Mouse (Mus musculus): ENCODE measurements around the gene Gas2. TPM values are rescaled to one million over a fixed set of nuclear protein-coding genes. Genes with fewer than 3 reads are reported as not detected.

Gene Gas2
- polyA plus RNA-seq, 1 experiment from 2014 or later = 34.0 TPM

- no peaks in the 10 kb centered on the region for H3K9me3 ChIP-seq (ENCODE audit: control insufficient read depth, low read length)
- ATAC-seq (replicated peaks; ENCODE audit: low FRiP score) = peak; percentile 81
- no peaks in the 10 kb centered on the region for H3K4me1 ChIP-seq (replicated peaks; ENCODE audit: control insufficient read depth, insufficient read depth, low read length)
- H3K27me3 ChIP-seq (ENCODE audit: control insufficient read depth, insufficient read depth, low read length) = no peaks in the 10 kb centered on the region
- H3K4me3 ChIP-seq (ENCODE audit: low read depth, low read length) = no peak overlapping the region
- H3K4me2 ChIP-seq (ENCODE audit: low read depth, low read length, severe bottlenecking) = no peak overlapping the region
- WGBS = 54% methylated on average over 7 of the region's 7 CpGs
- peak; percentile 53 for DNase-seq (ENCODE audit: low spot score)
- H3K27ac ChIP-seq (ENCODE audit: low read depth, low read length) = 0 out of 2 replicates have a peak overlapping the region, but pooled peaks have one; percentile 32
- H3K9ac ChIP-seq (ENCODE audit: low read length) = no peak overlapping the region
- H3K36me3 ChIP-seq (ENCODE audit: control insufficient read depth, insufficient read depth, low read length) = no peaks in the 10 kb centered on the region
Measured at GRCm38 (mm10) chr7:51831917-51832316, 29.9 kb upstream of the Gas2 start.

- Histone ChIP-seq H3K9me3 (ENCODE audit: control insufficient read depth, low read length) (no peaks in the 10 kb centered on the region), H3K27me3 (ENCODE audit: control insufficient read depth, insufficient read depth, low read length) (no peaks in the 10 kb centered on the region), H3K36me3 (ENCODE audit: control insufficient read depth, insufficient read depth, low read length) (no peaks in the 10 kb centered on the region), H3K4me3 (ENCODE audit: low read depth, low read length) (no peak overlapping the region), H3K9ac (ENCODE audit: low read length) (no peak overlapping the region), H3K4me2 (ENCODE audit: low read depth, low read length, severe bottlenecking) (no peak overlapping the region), H3K4me1 (replicated peaks; ENCODE audit: control insufficient read depth, insufficient read depth, low read length) (no peaks in the 10 kb centered on the region), H3K27ac (ENCODE audit: low read depth, low read length) (no peak overlapping the region)
- 91% methylated on average over 7 of the region's 7 CpGs for WGBS
- ATAC-seq (replicated peaks; ENCODE audit: low FRiP score) = no peak
- DNase-seq (ENCODE audit: low spot score) = no peak
Measured at GRCm38 (mm10) chr7:51840515-51840914, 21.3 kb upstream of the Gas2 start.

- Histone ChIP-seq H3K27ac (ENCODE audit: low read depth, low read length) (no peak overlapping the region), H3K9ac (ENCODE audit: low read length) (no peak overlapping the region), H3K4me1 (replicated peaks; ENCODE audit: control insufficient read depth, insufficient read depth, low read length) (no peaks in the 10 kb centered on the region), H3K9me3 (ENCODE audit: control insufficient read depth, low read length) (no peaks in the 10 kb centered on the region), H3K4me3 (ENCODE audit: low read depth, low read length) (no peak overlapping the region), H3K27me3 (ENCODE audit: control insufficient read depth, insufficient read depth, low read length) (no peaks in the 10 kb centered on the region), H3K36me3 (ENCODE audit: control insufficient read depth, insufficient read depth, low read length) (no peaks in the 10 kb centered on the region), H3K4me2 (ENCODE audit: low read depth, low read length, severe bottlenecking) (no peak overlapping the region)
- WGBS = 88% methylated on average over 6 of the region's 6 CpGs
- no peak for DNase-seq (ENCODE audit: low spot score)
- no peak for ATAC-seq (replicated peaks; ENCODE audit: low FRiP score)
Measured at GRCm38 (mm10) chr7:51850877-51851276, 10.9 kb upstream of the Gas2 start.

- no peaks in the 10 kb centered on the region for H3K4me1 ChIP-seq (replicated peaks; ENCODE audit: control insufficient read depth, insufficient read depth, low read length)
- 92% methylated on average over 5 of the region's 5 CpGs for WGBS
- no peak overlapping the region for H3K4me3 ChIP-seq (ENCODE audit: low read depth, low read length)
- no peak for ATAC-seq (replicated peaks; ENCODE audit: low FRiP score)
- H3K27me3 ChIP-seq (ENCODE audit: control insufficient read depth, insufficient read depth, low read length) = no peaks in the 10 kb centered on the region
- H3K9me3 ChIP-seq (ENCODE audit: control insufficient read depth, low read length) = no peaks in the 10 kb centered on the region
- DNase-seq (ENCODE audit: low spot score) = no peak
- no peak overlapping the region for H3K9ac ChIP-seq (ENCODE audit: low read length)
- no peaks in the 10 kb centered on the region for H3K36me3 ChIP-seq (ENCODE audit: control insufficient read depth, insufficient read depth, low read length)
- no peak overlapping the region for H3K27ac ChIP-seq (ENCODE audit: low read depth, low read length)
- no peak overlapping the region for H3K4me2 ChIP-seq (ENCODE audit: low read depth, low read length, severe bottlenecking)
Measured at GRCm38 (mm10) chr7:51851890-51852507, 9.8 kb upstream of the Gas2 start.

GRCm38 (mm10) chr7:51862097-51862492 is 280 bp downstream of the Gas2 start, which contains the start of gene Fancf:
Gene Fancf, minus strand, starts transcription at chr7:51862267.
- H3K27me3 ChIP-seq (ENCODE audit: control insufficient read depth, insufficient read depth, low read length) = no peaks in the 10 kb centered on the region
- no peaks in the 10 kb centered on the region for H3K9me3 ChIP-seq (ENCODE audit: control insufficient read depth, low read length)
- peaks cover 6% of the 10 kb centered on the region for H3K4me1 ChIP-seq (replicated peaks; ENCODE audit: control insufficient read depth, insufficient read depth, low read length)
- H3K9ac ChIP-seq (ENCODE audit: low read length) = peak within 1 kb of the TSS; percentile 91
- peak; percentile 97 for DNase-seq (ENCODE audit: low spot score)
- H3K27ac ChIP-seq (ENCODE audit: low read depth, low read length) = peak within 1 kb of the TSS; percentile 93
- H3K36me3 ChIP-seq (ENCODE audit: control insufficient read depth, insufficient read depth, low read length) = no peaks in the 10 kb centered on the region
- ATAC-seq (replicated peaks; ENCODE audit: low FRiP score) = peak; percentile 98
- peak within 1 kb of the TSS; percentile 71 for H3K4me3 ChIP-seq (ENCODE audit: low read depth, low read length)
- peak within 1 kb of the TSS; percentile 61 for H3K4me2 ChIP-seq (ENCODE audit: low read depth, low read length, severe bottlenecking)
- WGBS = under 1% methylated on average over 43 of the region's 43 CpGs

GRCm38 (mm10) chr7:51862842-51863241 is 1.0 kb downstream of the Gas2 start:
- no peak for ATAC-seq (replicated peaks; ENCODE audit: low FRiP score)
- WGBS = 76% methylated on average over 3 of the region's 3 CpGs
- H3K4me1 ChIP-seq (replicated peaks; ENCODE audit: control insufficient read depth, insufficient read depth, low read length) = peaks cover 6% of the 10 kb centered on the region

GRCm38 (mm10) chr7:51865336-51865735 is 3.5 kb downstream of the Gas2 start:
- H3K9ac ChIP-seq (ENCODE audit: low read length) = no peak overlapping the region

More at GRCm38 (mm10) chr7:51862842-51863241, 1.0 kb downstream of the Gas2 start:
- Histone ChIP-seq H3K36me3 (ENCODE audit: control insufficient read depth, insufficient read depth, low read length) (no peaks in the 10 kb centered on the region), H3K4me3 (ENCODE audit: low read depth, low read length) (peak overlapping the region; percentile 71), H3K4me2 (ENCODE audit: low read depth, low read length, severe bottlenecking) (peak overlapping the region; percentile 61; the same call in 1 of the 2 replicates), H3K9me3 (ENCODE audit: control insufficient read depth, low read length) (no peaks in the 10 kb centered on the region), H3K27ac (ENCODE audit: low read depth, low read length) (no peak overlapping the region), H3K9ac (ENCODE audit: low read length) (peak overlapping the region; percentile 91), H3K27me3 (ENCODE audit: control insufficient read depth, insufficient read depth, low read length) (no peaks in the 10 kb centered on the region)
- no peak for DNase-seq (ENCODE audit: low spot score)

GRCm38 (mm10) chr7:51867983-51868382 is 6.2 kb downstream of the Gas2 start:
- WGBS = 84% methylated on average over 1 of the region's 1 CpGs
- Histone ChIP-seq H3K27me3 (ENCODE audit: control insufficient read depth, insufficient read depth, low read length) (no peaks in the 10 kb centered on the region), H3K4me1 (replicated peaks; ENCODE audit: control insufficient read depth, insufficient read depth, low read length) (no peaks in the 10 kb centered on the region), H3K9ac (ENCODE audit: low read length) (no peak overlapping the region), H3K36me3 (ENCODE audit: control insufficient read depth, insufficient read depth, low read length) (no peaks in the 10 kb centered on the region), H3K4me3 (ENCODE audit: low read depth, low read length) (no peak overlapping the region), H3K9me3 (ENCODE audit: control insufficient read depth, low read length) (no peaks in the 10 kb centered on the region), H3K27ac (ENCODE audit: low read depth, low read length) (no peak overlapping the region), H3K4me2 (ENCODE audit: low read depth, low read length, severe bottlenecking) (no peak overlapping the region)
- no peak for DNase-seq (ENCODE audit: low spot score)
- no peak for ATAC-seq (replicated peaks; ENCODE audit: low FRiP score)

More at GRCm38 (mm10) chr7:51865336-51865735, 3.5 kb downstream of the Gas2 start:
- no peaks in the 10 kb centered on the region for H3K36me3 ChIP-seq (ENCODE audit: control insufficient read depth, insufficient read depth, low read length)
- H3K4me2 ChIP-seq (ENCODE audit: low read depth, low read length, severe bottlenecking) = no peak overlapping the region
- 82% methylated on average over 1 of the region's 1 CpGs for WGBS
- H3K27me3 ChIP-seq (ENCODE audit: control insufficient read depth, insufficient read depth, low read length) = no peaks in the 10 kb centered on the region
- H3K4me3 ChIP-seq (ENCODE audit: low read depth, low read length) = no peak overlapping the region
- H3K9me3 ChIP-seq (ENCODE audit: control insufficient read depth, low read length) = no peaks in the 10 kb centered on the region
- ATAC-seq (replicated peaks; ENCODE audit: low FRiP score) (no peak), DNase-seq (ENCODE audit: low spot score) (no peak)
- peaks cover 6% of the 10 kb centered on the region for H3K4me1 ChIP-seq (replicated peaks; ENCODE audit: control insufficient read depth, insufficient read depth, low read length)
- H3K27ac ChIP-seq (ENCODE audit: low read depth, low read length) = no peak overlapping the region

- no peak overlapping the region for H3K27ac ChIP-seq (ENCODE audit: low read depth, low read length)
- H3K4me2 ChIP-seq (ENCODE audit: low read depth, low read length, severe bottlenecking) = no peak overlapping the region
- H3K27me3 ChIP-seq (ENCODE audit: control insufficient read depth, insufficient read depth, low read length) = no peaks in the 10 kb centered on the region
- no peak overlapping the region for H3K9ac ChIP-seq (ENCODE audit: low read length)
- H3K36me3 ChIP-seq (ENCODE audit: control insufficient read depth, insufficient read depth, low read length) = no peaks in the 10 kb centered on the region
- no peaks in the 10 kb centered on the region for H3K4me1 ChIP-seq (replicated peaks; ENCODE audit: control insufficient read depth, insufficient read depth, low read length)
- H3K4me3 ChIP-seq (ENCODE audit: low read depth, low read length) = no peak overlapping the region
- no peak for ATAC-seq (replicated peaks; ENCODE audit: low FRiP score)
- no peaks in the 10 kb centered on the region for H3K9me3 ChIP-seq (ENCODE audit: control insufficient read depth, low read length)
- WGBS = 71% methylated on average over 1 of the region's 1 CpGs
- DNase-seq (ENCODE audit: low spot score) = no peak
Measured at GRCm38 (mm10) chr7:51872041-51872440, 10.2 kb downstream of the Gas2 start.

Measured in forebrain, embryonic 11.5 days (tissue).